Mouse (Mus musculus): Measurements from ENCODE around the gene Slc30a10.

Gene Slc30a10

DNA sequence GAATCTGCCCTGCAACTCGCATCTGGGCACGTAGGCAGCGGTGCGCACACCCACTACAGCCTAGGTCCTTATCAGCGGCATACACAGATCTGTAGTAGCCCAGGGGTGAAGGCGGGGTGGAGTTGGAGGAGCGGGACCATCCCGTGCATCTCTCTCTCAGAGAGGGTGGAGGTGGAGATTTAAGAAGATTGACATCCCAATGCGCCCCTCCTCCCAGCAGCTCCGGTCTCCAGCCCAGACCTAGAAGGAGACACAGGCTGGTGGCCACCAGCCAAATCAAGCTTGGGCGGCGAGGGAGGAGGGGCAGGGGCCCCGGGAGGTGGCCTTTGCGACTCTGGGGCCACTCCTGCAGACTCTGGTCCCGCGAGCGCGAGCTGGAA is at the start of gene Slc30a10:
Gene Slc30a10, plus strand, starts transcription at position 274 of the 380 bp plus-strand sequence.
- DNase-seq (ENCODE audit: inconsistent ontology term): peak; percentile 75

DNA sequence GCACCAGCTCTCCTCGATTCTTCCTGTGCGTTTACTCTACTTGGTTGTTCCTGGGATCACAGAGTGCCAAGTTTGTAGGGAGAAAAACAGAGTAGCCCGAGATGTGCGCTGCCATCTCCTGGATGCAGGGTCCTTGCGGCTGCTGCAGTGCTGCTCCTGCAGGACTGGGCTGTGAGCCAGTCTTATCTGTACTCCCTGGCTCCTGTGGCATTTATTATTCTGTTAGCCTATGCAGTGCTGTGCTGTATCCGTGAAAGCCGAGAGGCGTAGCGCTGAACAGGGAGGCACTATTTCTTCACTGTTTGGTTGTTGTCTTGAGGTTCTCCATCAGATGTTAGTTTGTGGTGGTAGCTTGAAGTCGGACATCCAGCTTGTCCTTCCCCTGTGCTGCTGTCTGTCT is 48.7 kb upstream of the Slc30a10 start:
- no peak for DNase-seq (ENCODE audit: inconsistent ontology term)

DNA sequence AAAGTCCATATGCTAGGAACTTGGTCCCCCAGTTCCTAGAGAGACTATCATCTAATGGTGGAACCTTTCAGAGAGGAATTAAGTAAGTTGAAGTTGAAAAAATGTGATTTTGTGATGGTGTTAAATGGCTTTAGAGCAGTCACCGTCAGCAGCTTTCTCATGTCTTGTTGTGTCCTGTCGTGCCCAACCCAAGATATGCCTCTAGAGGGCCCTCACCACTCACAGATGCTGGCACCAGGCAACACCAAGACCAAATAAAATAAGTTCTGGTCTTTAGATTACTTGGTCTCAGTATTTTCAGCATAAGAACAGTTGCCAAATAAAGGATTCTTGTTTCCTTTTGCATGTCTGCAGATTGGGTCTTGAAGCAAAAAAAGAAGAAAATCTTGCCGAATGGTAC is 44.8 kb upstream of the Slc30a10 start:
- DNase-seq (ENCODE audit: inconsistent ontology term): no peak

DNA sequence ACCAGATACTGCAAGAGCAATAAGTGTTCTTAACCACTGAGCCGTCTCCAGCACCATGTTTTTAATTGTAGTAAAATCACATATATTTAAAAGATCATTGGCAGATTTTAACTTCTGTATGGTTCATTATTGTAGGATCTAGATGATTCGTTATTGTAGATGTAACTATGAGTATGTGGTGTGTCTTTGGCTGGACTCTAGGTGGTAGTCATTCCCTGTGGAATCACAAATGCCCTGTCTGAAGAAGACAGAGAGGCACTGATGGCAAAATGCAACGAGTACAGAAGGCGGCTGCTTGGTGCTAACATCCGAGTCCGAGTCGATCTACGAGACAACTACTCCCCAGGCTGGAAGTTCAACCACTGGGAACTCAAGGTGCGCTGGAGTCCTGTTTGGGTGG is 36.6 kb upstream of the Slc30a10 start:
- no peak for DNase-seq (ENCODE audit: inconsistent ontology term)

DNA sequence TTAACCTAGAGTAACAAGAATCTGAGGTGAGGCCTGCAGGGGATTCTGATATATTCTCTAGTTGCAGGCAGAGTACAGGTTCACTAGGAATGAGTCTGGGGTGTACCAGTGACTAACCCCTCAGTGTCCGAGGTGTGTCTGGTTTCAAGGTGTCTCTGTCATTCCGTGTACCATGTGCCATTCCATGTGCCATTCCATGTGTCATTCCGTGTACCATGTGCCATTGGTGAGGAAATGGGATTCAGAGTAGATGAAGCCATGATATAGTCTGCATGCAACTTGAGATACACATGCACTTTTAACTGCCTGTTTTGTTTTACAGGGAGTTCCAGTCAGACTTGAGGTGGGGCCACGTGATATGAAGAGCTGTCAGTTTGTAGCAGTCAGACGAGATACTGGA is 34.8 kb upstream of the Slc30a10 start:
- no peak for DNase-seq (ENCODE audit: inconsistent ontology term)

DNA sequence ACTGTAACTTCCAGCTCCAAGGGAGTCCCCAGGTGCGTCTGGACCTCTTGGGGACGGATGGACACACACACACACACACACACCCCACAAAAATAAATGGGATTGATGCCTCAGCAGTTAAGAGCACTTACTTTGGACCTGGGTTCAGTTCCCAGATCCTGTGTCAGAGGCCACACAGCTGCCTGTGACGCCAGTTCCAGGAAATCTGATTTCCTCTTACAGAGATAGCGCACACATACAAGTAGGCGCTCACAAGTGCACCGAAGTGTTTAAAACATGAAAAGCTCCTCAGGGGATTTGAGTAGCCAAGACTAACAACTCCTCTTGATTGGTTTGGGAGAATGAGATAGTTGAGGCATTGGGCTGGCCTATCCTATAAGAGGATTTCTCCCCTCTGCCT is 33.9 kb upstream of the Slc30a10 start:
- DNase-seq (ENCODE audit: inconsistent ontology term): no peak

DNA sequence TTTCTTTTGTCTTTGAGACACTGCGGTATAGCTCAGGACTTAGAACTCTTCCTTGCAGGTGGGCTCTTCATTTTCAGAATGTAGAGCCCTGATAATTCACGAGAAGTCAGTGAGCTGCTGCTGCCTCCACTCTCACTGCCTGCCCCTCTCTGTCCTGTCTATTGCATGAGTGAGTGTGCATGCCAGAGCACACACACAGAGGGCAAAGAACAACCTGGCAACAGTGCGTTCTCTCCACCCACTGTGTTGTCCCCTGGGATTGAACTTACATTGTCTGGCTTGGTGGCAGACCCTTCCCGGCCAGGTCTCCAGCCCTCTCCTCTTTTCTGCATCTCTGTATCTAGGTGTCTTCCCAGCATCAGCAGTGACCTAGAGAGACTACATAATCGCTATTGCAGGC is 28.1 kb upstream of the Slc30a10 start:
- DNase-seq (ENCODE audit: inconsistent ontology term): no peak

DNA sequence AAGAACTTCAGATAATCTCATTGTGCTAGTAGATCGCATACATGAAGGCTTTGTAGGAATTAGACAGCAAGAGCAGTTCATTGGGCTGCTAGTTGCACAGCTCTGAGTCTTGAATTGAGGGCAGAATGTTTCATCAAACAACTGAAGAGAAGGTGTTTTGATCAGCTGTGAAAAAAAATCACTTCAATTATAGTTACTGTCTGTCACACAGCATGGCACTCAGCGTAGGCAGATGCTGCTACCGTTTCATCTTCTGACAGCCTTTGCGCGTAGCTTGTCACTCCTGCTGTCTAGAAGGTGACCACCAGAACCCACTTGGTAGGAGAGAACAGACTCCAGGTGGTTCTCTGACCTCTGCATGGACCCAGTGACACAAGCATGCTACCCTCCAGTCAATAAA is 24.2 kb upstream of the Slc30a10 start:
- DNase-seq (ENCODE audit: inconsistent ontology term): no peak

DNA sequence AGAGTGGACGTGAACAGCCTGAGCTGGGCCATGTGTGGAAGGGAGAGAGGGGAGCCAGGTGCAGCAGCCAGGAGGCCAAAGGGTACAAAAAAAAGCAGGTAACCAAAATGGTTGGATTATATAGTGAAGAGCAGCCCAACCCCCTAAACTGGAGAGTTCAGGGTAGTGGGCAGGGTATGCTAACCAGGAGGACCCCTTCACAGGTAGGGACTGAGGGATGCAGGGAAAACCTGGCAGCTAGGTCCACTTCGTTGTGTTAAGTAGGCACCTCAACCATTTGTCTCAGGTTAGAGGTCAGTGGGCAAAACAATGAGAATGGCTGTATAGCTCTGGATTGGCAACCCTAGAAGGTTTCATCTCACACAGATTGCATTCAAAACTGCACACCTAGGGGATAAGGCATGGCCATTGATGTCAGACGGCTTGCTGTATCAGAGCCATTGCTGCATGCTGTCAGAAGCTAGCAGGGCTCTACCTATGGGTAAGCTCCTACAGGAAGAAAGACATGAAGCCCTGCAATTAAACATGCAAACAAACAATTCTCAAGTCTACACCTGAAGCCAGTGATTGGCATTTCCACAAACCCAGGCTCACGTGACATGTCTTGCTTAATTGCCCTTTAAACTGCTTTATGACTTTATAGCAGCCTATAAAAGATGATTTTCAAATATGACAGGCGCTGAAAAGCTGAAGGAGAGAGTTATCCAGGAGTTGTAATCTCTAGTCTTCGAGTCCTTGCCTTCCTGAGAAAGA is 23.2 kb upstream of the Slc30a10 start:
- no peak for DNase-seq (ENCODE audit: inconsistent ontology term)

DNA sequence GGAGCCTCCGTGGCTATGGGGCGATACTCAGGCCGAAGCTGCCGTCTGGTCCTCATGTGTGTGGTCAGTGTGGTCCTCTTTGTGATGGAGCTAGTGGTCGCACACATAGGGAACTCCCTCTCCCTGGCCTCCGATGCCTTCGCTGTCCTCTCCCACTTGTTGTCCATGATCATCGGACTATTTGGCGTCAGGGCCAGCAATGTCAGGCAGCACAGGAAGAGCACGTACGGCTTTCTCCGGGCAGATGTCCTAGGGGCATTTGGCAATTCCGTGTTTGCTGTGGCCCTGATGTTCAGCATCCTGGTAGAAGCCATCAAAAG is 22.7 kb upstream of the Slc30a10 start:
- DNase-seq (ENCODE audit: inconsistent ontology term): no peak

DNA sequence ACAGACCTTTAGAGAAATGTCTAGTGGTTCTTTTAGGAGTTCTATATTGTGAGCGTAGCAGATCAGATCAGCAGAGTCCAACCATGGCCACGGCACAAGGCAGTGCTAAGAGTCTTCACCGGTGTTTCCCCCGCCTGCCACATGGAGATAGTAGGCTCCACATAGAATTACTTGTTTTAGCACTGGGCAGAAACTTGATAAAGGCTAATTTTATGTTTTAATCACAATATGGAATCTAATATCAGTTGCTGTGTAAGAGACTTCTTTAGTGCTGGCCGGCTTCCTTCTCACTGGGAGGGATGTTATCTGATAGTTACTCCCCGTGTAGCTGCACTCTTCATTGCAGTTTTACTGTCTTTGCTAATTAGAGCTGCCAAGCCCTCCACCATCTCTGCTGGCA is 21.5 kb upstream of the Slc30a10 start:
- no peak for DNase-seq (ENCODE audit: inconsistent ontology term)

DNA sequence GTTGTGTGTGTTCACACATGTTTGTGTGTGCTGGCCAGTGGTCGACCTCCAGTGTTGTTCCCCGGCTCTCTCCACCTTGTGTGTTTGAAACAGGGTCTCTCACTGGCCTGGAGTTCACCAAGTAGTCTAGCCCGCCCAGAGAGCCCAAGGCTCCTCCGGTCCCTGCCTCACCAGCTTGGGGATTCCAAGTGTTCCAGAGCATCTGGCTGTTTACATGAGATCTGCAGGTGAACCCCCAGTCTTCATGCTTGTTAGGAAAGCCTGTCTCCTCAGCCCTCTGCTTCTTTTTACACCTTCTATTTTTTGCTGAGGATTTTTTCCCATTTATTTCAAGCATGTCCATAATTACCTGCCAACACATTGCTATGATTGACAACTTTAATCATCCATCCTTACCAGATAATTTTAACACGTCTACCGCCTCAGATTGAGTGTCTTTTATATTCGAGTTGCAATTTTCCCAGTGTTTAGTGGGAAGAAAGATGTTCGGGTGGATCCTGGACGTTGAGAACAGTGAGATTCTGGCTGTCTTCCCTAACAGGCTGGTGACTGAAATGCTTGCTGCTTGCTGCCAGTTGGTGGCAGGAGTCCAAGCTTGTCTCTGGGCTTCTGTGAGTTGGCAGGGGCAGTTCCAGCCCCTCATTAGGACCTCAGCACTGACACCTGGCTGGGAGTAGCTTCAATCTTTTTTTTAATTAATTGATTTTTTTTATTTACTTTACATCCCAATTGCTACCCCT is 15.6 kb upstream of the Slc30a10 start:
- DNase-seq (ENCODE audit: inconsistent ontology term): peak; percentile 72

DNA sequence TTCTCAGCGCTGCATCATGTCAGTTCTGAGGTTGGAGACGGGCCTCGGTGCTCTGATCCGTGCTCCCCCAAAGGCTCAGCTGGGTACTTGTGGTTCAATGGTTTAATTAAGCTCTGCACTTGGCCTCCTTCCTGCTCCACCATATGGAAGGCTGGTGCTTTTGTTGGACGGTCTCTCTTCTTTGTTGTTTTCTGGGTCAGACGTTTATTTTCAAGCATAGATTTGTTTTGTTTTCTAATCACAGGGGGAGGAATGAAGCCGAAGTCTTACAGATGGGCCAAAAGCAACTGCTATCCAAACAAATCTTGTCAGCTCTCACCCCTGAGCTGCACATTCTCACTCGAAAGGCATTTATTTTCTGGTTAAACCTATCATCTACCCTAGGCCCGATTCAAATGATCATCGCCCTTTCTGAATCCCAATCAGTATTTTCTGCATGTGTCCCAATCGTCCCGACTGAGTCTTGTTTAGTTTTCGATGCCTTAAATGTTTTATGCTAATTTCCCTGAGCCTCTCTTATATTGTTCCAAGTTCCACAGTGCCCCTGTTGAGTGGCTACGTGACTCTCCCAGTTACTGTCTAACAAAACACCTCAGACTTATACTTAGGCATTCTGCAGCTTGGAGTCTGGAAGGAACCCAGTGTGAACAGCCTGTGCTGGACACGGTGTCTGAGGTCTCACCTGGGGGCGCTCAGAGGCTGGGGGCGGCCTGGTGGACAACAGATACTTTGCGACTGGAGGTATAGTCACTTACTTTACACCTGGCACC is 12.8 kb upstream of the Slc30a10 start:
- DNase-seq (ENCODE audit: inconsistent ontology term): peak; percentile 83

DNA sequence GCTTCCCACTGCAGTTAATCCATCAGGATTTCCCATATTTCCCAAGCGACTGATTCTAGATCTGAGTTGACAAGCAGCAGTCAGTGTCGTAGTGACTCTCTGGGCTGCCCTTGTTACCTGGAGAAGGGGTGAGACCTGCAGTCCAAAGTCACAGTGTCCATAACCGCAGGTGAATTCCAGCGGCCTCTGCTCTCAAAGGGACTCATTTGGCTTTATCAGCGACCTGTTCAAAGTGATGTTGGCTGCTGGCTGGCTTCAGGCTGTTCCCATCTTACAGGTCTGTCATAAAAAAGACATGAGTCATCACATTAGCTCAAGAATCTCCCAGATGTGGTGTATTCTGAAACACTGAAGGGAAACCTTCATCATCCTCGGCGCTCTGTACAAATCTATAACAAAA is 5.7 kb upstream of the Slc30a10 start:
- DNase-seq (ENCODE audit: inconsistent ontology term): no peak

DNA sequence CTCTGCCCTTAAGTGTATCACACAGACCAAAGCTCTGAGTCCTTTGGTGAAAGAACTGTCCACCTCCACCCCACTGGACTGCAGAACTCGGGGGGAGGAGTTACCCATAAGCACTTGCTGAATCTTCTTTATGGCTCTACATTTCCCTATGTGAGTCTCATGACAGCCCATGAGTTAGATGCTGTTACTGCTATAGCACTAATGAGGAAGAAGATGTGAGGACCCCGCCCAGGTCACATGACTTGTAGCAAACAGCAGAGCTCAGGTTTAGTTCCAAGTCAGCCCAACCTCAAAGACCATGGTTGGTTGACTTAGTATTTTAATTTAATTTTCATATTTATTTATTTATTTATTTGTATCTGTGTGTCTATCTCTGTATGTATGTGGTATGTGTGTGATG is 4.9 kb upstream of the Slc30a10 start:
- DNase-seq (ENCODE audit: inconsistent ontology term): no peak

DNA sequence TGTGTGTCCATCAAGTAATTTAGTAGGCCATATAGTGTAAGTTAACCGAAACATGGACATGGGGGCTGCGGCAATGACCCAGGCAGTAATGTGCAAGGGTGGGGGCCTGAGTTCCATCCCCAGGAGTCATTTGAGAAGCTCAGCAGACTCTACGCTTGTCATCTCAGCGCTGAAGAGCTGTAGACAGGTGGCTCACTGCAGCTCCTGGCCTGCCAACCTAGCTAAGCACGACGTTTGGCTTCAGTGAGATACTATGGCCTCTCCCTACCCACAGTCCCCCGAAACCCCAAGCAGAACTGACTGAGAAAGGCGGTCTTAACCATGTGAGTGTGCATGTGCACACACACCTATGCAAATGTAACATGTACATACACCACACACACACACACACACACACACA is 3.6 kb upstream of the Slc30a10 start:
- no peak for DNase-seq (ENCODE audit: inconsistent ontology term)

DNA sequence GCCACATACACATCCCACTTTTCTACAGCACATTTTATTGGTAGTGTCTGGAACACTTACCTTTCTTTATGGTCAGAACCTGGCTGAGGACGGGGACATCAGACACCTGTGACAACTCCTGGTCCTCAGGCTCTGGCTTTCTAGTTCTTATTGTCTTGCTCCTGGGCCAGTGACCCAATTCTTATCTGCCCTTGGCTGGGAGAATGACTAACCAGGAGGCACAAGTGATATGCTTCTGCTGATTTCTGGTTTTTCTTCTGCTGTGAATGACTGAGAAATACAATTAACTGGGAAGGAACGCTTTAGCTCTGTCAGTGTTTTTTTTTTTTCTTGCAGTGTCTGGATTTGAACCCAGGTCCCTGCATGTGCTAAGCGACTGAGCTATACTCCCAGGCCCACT is 3.2 kb upstream of the Slc30a10 start:
- DNase-seq (ENCODE audit: inconsistent ontology term): no peak

DNA sequence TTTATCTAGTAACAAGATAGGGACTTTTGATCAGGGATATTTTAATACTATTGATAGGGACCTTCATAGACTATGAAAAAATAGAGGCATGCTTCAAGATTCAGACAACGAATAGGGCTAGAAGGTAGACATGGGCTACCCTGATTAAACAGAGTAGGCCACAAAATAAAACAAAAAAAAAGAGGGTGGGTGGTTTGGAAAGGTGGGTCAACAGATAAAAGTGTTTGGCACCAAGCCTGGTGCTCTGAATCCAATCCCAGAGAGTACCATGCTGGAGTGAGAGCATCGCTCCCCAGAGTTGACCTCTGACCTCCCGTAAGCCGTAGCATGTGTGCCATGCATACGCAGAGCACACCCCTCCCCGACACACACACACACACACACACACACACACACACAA is 2.2 kb upstream of the Slc30a10 start:
- no peak for DNase-seq (ENCODE audit: inconsistent ontology term)

DNA sequence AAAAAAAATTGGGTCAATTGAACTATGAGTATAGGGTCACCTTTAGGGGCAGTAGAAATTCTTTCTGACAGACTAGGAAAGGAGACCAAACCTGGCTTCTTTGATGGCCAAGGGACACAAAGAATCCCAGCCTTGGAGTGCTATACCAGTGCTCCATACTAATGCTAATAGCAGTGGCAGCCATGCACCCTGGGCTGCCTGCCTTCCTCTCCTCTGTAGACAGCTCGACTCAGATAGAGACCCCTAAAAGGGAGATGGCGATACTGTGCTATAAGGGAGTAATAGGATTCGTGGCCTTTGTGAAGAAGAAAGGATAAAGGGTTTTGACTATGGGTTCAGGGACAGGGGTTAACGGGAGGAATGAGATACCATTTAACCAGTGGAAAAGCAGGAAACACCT is 504 bp upstream of the Slc30a10 start:
- DNase-seq (ENCODE audit: inconsistent ontology term): no peak

DNA sequence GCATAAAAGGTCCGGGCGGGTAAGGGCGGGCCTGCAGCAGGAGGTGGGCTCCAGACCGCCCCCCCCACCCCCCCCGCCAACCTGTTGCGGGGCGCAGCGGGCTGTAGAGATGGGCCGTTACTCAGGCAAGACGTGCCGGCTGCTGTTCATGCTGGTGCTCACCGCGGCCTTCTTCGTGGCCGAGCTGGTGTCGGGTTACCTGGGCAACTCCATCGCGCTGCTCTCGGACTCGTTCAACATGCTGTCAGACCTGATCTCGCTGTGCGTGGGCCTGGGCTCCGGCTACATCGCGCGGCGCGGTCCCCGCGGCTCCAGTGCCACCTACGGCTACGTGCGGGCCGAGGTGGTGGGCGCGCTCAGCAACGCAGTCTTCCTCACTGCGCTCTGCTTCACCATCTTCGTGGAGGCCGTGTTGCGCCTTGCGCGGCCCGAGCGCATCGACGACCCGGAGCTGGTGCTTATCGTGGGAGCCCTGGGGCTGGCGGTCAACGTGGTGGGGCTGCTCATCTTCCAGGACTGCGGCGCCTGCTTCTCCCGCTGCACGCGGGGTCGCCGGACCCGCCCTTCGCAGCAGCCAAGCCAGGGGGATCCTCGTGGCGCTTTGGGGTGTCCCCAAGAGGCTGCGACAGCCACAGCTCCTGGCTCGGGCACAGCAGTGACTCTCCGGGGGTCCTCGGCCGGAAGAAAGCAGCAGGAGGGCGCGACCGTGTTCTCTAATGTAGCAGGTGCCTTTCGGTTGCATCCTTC is 480 bp downstream of the Slc30a10 start:
- peak; percentile 57 for DNase-seq (ENCODE audit: inconsistent ontology term)

DNA sequence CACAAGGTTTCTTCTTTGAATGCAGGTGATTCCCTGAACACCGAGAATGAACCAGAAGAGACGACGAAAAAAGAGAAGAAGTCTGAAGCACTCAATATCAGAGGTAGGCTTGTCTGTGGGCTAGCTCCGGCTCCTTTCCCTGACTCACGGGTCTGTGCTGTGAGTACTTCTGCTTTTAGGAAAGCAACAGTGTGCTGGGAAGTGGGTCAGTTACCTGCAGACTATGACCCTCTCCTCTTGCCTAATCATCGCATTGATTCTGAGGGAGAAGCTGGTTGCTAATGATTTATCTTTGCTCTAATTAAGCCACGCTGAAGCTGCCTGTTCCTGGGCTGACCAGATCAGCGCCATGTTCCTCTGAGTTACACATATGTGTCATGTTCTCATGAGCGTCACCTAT is 1.7 kb downstream of the Slc30a10 start:
- DNase-seq (ENCODE audit: inconsistent ontology term): no peak

DNA sequence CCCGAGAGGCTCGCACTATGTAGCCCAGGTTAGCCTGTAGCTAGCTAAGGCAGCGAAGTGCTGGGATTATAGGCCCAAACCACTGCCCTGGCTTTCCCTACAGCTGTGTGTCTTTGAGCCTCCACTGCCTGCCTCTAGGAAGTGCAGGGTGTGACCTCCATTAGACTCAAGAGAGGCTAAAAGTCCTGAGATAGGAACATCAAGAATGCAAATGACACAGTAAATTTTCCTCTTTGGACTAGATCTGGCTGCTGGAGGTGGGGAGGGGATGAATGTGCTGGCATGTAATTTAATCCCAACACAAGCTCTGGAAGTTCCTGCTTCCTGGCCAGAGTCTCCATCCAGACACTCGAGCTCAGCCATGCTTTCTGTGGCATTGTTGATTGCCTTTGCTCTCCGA is 5.4 kb downstream of the Slc30a10 start:
- DNase-seq (ENCODE audit: inconsistent ontology term): no peak
